Mouse (Mus musculus): ENCODE results near the gene Prpf19.

DNA sequence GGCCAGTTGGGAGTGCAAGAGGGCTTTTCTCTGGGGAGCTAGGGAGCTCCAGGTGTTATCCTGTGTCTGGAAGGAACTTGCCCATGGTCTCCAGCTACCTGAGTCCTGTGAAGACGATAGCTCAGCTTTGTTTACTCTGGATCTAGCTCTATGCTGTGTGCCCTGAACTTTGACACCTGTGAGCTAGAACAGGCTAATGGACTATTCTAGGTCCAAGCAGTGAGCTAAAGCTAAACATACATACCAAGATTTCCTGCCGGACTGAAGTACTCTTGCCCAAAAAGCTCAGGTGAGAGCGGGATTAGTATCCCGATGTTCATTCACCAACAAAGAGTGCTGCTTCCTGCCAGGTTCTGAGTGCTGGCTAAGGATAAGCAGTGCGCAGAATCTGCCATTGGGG is 9.5 kb downstream of the Prpf19 start:
- TF ChIP-seq CTCF (IDR thresholded peaks at IDR 0.05; ENCODE audit: insufficient read depth, low read length) (no peak), POLR2A (IDR thresholded peaks at IDR 0.05; ENCODE audit: borderline replicate concordance, extremely low read depth, low read depth, low read length) (no peak)
